Mouse (Mus musculus): Measurements from ENCODE around the gene Pik3ap1.

- TF ChIP-seq POLR2A (IDR thresholded peaks at IDR 0.05; ENCODE audit: insufficient read depth, low read length) (no peak), CTCF (IDR thresholded peaks at IDR 0.05; ENCODE audit: low read depth, low read length) (no peak)
Measured at GRCm38 (mm10) chr19:41366854-41367517, 17.9 kb downstream of the Pik3ap1 start.

Data from ES-Bruce4 (cell line).